Mouse (Mus musculus) heart, postnatal 36 days (tissue): ENCODE results near the gene Polr2a. TPM values are rescaled to one million over a fixed set of nuclear protein-coding genes. Genes with fewer than 3 reads are reported as not detected.
A peak's percentile ranks its signal among the peaks of the same experiment; 100 is the strongest.
"Not testable (repeated sequence)": the region's sequence is repeated elsewhere in the genome, so short reads cannot be mapped to it uniquely, and the experiment has no call there.

Experiments used
- DNase-seq, 2 experiments: peaks; one replicate each; pipeline ENCODE4 v3.0.0; 2021 to 2022
- intact Hi-C: fragments of 180-260 bp; cut with DNase I; formaldehyde crosslinking; loops from one replicate; pipeline ENCODE4 v1.15.1; 2025
- total RNA-seq, 2 experiments: library from RNA; stranded (reverse); gene quantifications; 2 replicates each; pipeline ENCODE4 v1.2.3; 2021

Gene Polr2a
- total RNA-seq, 2 experiments from 2014 or later: 30.1 to 35.4 TPM

DNA sequence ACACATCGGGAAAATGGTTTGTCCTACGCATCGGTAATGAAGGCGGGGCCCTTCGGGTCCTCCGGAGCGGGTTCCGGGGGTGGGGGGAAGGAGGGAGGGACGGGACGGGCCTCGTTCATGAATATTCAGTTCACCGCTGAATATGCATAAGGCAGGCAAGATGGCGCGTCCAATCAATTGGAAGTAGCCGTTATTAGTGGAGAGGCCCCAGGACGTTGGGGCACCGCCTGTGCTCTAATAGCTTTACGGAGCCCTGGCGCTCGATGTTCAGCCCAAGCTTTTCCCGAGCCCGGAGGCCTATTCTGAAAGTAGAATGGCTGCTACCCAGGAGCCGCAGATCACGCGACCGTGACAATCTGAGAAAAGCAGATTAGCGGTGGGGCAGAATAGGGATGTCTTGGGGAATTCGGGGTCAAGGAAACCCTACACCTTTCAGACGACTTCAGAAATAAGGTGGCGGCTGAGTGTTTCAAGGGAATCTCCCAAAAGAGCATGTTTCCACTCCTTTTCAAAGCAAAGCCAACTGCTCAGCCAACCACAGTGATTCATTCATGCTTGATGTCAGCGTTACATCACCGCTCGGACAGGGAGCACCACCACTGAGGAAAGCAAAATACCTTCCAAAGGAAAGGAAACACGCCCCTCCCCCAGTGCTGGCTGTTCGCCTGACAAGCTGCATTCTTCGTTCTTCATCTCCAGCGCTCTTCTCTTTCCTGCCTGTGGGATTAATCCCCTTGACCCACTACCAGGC lies 709 bp upstream of the Polr2a start:
- intact Hi-C loops: loop anchor here (1.0 to 2.0 kb wide), 4 partner anchors 44 to 162 kb away; partner anchors contain the start of genes Eif5a, Kctd11 and Plscr3
- DNase-seq: peak; percentile 76 to 84

- peak; percentile 99 for DNase-seq
- intact Hi-C loops: loop anchor here (1.0 to 2.0 kb wide), 4 partner anchors 45 to 163 kb away; partner anchors contain the start of genes Eif5a, Kctd11 and Plscr3
Measured at GRCm38 (mm10) chr11:69758090-69758456, 364 bp downstream of the Polr2a start.

- intact Hi-C loops: loop anchor here (1.0 to 2.0 kb wide), 4 partner anchors 45 to 164 kb away; partner anchors contain the start of genes Eif5a, Kctd11 and Plscr3
- no peak for DNase-seq
Measured at GRCm38 (mm10) chr11:69757303-69758089, 941 bp downstream of the Polr2a start.

- peak in 1 of 2 experiments; percentile 42 for DNase-seq
Measured at GRCm38 (mm10) chr11:69754701-69755100, 3.7 kb downstream of the Polr2a start.

DNA sequence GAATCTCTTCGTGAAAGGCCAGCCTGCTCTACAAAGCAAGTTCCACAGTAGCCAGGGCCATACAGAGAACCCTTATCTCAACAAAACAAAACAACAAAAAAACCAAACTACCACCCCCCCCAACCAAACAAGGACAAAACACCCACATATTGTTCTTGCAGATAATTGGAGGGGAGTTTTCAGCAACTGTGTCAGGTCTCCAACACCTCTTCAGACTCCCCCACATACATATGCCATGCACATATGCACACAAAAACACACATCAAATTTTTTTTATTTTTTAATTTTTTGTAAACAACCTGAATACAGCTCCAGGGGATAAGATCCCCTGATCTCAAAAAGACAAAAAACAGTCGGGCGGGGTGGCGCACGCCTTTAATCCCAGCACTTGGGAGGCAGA lies 4.2 kb downstream of the Polr2a start:
- no peak for DNase-seq
- intact Hi-C loops: loop anchor here (1.0 kb wide), 2 partner anchors 72 to 98 kb away; partner anchors contain the start of gene Senp3

More at GRCm38 (mm10) chr11:69754701-69755100, 3.7 kb downstream of the Polr2a start:
- intact Hi-C loops: loop anchor here (1.0 kb wide), 2 partner anchors 72 to 98 kb away; partner anchors contain the start of gene Senp3

DNA sequence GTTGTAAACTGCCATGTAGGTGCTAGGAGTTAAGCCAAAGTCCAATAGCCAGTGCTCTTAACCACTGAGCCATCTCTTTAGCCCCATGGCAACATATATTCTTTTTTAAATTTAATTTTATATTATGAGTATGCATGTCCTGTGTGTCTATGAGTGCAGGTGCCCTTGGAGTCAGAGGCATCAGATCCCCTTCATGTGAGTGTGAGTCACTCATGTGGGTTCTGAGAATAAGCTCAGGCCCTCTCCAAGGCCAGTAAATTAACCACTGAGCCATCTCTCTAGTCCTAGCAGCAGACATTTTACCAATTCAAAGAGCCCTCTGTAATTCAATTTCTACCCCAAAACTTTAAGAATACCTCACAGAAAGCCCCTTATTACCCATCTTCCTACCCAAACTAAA lies 5.8 kb downstream of the Polr2a start:
- intact Hi-C loops: no loop called here
- no peak for DNase-seq

DNA sequence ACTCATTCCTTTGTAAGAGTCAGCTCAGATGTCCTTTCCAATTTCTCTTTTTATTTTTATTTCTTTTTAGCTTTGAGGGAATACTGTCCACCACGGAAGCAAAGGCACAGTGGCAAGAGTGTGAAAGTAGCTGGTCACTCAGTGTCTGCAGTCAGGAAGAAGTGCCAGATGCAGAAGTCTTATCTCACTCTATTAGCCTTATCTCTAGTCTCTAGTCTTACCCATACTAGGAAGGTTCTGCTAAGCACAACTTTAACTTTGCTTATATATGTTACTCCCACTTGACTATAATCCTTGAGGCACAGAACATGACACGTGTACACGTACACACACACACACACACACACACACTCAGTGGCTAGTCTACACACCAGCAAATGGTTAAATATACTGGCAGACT lies 6.8 kb downstream of the Polr2a start:
- no peak for DNase-seq
- intact Hi-C loops: no loop called here

GRCm38 (mm10) chr11:69731408-69731807 lies 27.0 kb downstream of the Polr2a start:
- not testable (repeated sequence) for DNase-seq
- intact Hi-C loops: loop anchor here (2.0 kb wide), 1 partner anchor 145 kb away; no protein-coding TSS in a partner anchor

DNA sequence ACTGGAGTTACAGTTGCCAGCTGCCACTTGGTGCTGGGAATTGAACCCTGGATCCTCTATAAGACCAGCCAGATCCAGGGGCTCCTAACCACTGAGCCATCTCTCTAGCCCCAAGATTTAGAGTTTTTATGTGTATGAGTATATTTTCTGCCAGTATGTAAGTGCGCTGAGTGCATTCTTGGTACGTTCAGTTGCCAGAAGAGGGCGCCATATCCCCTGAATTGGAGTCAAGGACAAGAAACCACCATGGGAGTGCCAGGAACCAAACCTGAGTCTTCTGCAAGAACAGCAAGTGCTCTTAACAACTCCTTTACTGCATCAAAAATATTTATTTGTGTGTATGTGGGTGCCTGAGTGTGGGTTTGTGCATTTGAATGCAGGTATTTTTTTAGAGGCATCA lies 29.4 kb downstream of the Polr2a start:
- DNase-seq: peak; percentile 49 to 70
- intact Hi-C loops: no loop called here

DNA sequence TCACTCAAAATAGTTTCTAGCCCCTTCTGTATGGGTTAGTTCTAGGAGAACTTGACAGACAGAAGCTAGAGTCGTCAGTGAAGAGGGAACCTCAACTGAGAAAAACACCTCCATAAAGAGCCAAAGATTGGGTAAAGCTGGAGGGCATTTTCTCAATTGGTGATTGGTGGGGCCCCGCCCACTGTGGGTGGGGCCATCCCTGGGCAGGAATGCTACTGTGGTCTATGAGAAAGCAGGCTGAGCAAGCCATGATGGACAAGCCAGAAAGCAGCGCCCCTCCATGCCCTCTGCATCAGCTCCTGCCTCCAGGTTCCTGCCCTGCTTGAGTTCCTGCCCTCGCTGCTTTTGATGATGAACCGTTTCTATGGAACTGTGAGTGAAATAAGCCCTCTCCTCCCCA lies 32.5 kb downstream of the Polr2a start:
- intact Hi-C loops: no loop called here
- no peak for DNase-seq

GRCm38 (mm10) chr11:69723074-69723473 lies 35.4 kb downstream of the Polr2a start:
- intact Hi-C loops: no loop called here
- DNase-seq: no peak

DNA sequence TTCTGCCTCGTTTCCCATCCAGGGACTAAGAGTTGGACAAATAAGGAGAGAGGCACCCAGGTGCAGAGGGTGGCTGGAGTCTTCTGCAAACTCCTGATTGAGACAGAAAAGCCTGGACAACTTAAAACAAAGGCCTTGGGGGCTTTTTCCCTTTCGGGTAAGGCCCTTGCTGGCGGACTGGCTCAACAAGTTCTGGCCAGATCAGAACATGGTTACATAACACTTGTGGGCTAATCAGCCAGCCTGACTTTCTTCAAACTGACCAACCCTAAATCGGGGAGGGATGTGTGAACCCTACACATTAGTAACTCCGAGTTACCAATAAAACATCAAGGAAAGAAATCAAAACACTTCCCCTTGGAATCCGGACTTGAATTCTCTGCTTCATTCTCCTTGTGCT lies 37.6 kb downstream of the Polr2a start:
- DNase-seq: no peak
- intact Hi-C loops: no loop called here

DNA sequence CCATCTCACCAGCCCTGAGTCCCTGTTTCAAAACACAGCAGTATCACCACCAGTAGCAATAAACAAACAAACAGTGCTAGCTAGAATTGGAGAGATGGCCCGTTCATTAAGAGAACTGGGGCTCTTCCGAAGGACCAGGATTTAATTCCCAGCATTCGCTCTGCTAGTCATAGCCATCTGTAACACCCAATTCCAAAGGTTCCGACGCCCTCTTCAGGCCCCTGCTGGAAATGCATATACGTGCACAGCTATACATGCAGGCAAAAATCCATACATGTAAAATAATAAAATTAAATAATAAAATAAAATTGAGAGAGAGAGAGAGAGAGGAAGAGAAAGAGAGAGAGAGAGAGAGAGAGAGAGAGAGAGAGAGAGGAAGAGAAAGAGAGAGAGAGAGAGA lies 39.0 kb downstream of the Polr2a start:
- no peak for DNase-seq
- intact Hi-C loops: no loop called here

DNA sequence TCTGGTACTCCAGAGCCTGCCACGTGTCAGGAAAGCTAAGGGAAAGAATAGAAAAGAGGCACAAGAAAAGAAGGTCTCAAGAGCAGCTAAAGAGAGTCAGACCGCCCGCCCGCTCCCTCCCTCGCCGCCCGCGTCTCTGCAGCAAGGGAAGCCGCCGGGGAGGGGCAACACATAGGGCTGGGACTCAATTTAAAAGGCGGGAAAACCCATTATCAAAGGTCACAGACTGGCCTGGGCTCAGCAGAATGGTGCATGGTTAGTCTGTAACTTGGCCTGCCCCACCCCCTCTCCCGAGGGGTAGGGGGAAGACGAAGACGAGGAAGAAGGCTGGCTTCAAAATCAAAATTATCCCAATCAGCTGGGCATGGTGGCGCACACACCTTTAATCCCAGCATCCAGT lies 39.8 kb downstream of the Polr2a start:
- DNase-seq: no peak
- intact Hi-C loops: no loop called here

DNA sequence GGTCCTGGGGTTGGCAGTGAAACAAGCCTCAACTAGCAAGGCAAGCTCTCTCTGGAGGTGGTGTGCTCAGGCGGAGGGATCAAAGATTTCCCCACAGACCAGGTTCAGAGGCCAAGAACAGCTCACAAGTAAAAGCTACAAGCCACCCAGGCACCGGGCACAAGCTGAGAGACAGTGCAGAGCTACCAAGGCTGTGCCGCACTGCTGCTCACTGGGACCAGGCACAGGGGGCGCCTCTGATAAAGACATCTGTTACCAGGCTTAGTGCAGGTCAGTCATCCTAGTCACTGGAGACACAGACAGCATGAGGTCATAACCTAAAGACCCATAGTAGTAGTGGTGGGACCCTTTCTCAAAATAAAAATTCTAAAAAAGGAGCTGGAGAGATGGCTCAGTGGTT lies 41.5 kb downstream of the Polr2a start:
- intact Hi-C loops: no loop called here
- DNase-seq: no peak

DNA sequence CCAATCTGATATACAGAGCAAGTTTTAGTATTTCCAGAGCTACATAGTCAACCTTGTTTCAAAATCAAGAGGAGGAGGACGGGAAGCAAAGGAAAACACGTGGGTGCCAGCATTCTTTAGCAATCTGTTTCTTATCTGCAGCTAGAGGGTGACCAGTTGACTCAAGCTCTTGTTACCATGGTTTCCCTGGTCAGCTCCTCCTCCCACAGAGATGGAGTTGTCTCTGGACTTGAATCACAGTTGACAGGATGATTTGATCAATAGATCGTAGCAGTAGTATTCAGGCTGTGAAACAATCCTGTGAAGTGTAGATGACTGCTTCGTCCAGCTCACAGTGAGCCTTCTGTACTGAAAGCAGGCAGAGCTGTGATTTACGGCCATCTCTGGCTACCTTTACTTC lies 42.5 kb downstream of the Polr2a start:
- DNase-seq: no peak
- intact Hi-C loops: loop anchor here (2.0 kb wide), 2 partner anchors 33 to 61 kb away; partner anchors contain the start of genes Senp3 and Sox15

DNA sequence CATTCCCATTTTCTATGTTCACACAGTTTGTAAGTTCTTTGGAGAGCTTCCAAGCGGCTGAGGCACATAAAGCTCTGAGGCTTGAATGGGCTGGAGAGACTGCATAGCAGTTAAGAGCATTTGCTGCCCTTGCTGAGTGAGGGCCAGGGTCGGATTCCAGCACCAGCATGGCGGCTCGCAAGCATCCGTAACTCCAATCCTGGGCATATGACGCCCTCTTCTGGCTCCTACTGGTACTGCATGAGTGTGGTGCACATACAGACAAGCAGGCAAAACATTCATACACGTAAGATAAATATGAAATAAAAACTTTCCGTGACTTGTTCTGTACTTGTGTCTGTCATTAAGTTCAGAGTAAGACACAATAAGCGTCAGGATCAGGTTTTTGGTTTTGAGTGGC lies 43.0 kb downstream of the Polr2a start:
- peak; percentile 38 to 66 for DNase-seq
- intact Hi-C loops: loop anchor here (2.0 kb wide), 2 partner anchors 33 to 61 kb away; partner anchors contain the start of genes Senp3 and Sox15

- intact Hi-C loops: loop anchor here (2.0 kb wide), 2 partner anchors 32 to 60 kb away; partner anchors contain the start of genes Senp3 and Sox15
Measured at GRCm38 (mm10) chr11:69714636-69715329, 43.7 kb downstream of the Polr2a start.

DNA sequence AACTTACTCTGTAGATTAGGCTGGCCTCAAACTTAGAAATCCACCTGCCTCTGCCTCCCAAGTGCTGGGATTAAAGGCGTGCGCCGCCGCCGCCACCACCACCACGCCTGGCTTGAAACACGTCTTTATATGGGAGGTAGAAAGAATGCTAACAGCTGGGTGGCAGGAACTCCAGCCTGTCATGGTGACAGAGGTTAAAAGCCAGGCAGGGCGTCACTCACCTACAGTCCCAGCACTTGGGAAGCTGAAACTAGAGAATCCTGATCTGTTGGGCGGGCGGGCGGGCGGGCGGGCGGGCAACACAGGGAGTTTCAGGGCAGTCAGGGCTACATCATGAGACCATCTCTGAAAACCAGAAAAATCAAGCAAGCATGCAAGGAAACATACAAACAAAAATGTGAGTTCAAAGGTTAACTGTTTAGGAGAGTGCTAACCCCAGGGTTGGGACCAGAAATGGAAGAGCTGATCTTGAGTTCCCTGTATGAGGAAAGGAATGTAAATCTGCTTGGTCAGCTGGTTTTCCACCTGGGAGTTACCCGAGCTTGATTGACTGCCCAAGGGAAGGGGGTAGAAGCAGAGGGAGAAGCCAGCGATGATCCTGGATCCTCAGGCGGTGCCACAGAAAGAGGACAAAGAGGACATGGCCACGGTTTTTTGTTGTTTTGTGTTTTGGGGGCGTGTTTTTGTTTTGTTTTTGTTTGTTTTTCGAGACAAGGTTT lies 45.3 kb downstream of the Polr2a start:
- DNase-seq: no peak
- intact Hi-C loops: no loop called here

More at GRCm38 (mm10) chr11:69714636-69715329, 43.7 kb downstream of the Polr2a start:
- DNase-seq: no peak

GRCm38 (mm10) chr11:69711082-69711481 lies 47.4 kb downstream of the Polr2a start:
- intact Hi-C loops: no loop called here
- no peak for DNase-seq
